Mouse (Mus musculus) intestine, embryonic 14.5 days (tissue): ENCODE results near the gene Pank1. TPM values are rescaled to one million over a fixed set of nuclear protein-coding genes. Genes with fewer than 3 reads are reported as not detected.

Experiments
- ATAC-seq: fragments of 200-750 bp; cut with Nextera tagmentation; replicated peaks from 2 replicates; pipeline ENCODE4 v1.8.0; 2017; ENCODE audit warnings: low read depth, moderate number of reproducible peaks, moderate TSS enrichment, moderate library complexity; ENCODE audit not compliant: low FRiP score, low TSS enrichment
- DNase-seq: peaks from one replicate; pipeline ENCODE4 v3.0.0-alpha.2; 2018; ENCODE audit warnings: low spot score
- H3K27ac ChIP-seq: fragments of 300-500 bp; sonication (generic); 2 replicates; pipeline ENCODE4 v1.5.1; 2014; ENCODE audit warnings: low read depth, mild to moderate bottlenecking, control low read depth
- H3K27me3 ChIP-seq: fragments of 300-500 bp; sonication (generic); replicated peaks from 2 replicates; pipeline ENCODE4 v1.6.1; 2014; ENCODE audit warnings: low read length, control low read depth; ENCODE audit not compliant: control insufficient read depth, insufficient read depth
- H3K36me3 ChIP-seq: fragments of 300-500 bp; sonication (generic); 2 replicates; pipeline ENCODE4 v1.6.1; 2014; ENCODE audit warnings: low read length, control low read depth; ENCODE audit not compliant: control insufficient read depth, insufficient read depth
- H3K4me1 ChIP-seq: fragments of 300-500 bp; sonication (generic); replicated peaks from 2 replicates; pipeline ENCODE4 v1.6.1; 2014; ENCODE audit warnings: low read length, control low read depth, mixed read lengths; ENCODE audit not compliant: control insufficient read depth, insufficient read depth
- H3K4me2 ChIP-seq: fragments of 300-500 bp; sonication (generic); 2 replicates; pipeline ENCODE4 v1.6.1; 2014; ENCODE audit warnings: low read length
- H3K4me3 ChIP-seq: fragments of 300-500 bp; sonication (generic); 2 replicates; pipeline ENCODE4 v1.5.1; 2014; ENCODE audit warnings: low read depth, low read length, control low read depth, mixed read lengths
- H3K9ac ChIP-seq: fragments of 300-500 bp; sonication (generic); 2 replicates; pipeline ENCODE4 v1.6.1; 2014; ENCODE audit warnings: mild to moderate bottlenecking, low read length
- H3K9me3 ChIP-seq: fragments of 300-500 bp; sonication (generic); 2 replicates; pipeline ENCODE4 v1.6.1; 2016; ENCODE audit warnings: low read length, control low read depth; ENCODE audit not compliant: control insufficient read depth
- WGBS: fragments of 180-500 bp; shearing (Covaris S2); extraction: QIAGEN DNeasy Blood & Tissue Kit; methylation state at CpG from one replicate; pipeline ENCODE4 v1.1.7; 2014; 5-methylcytosine and 5-hydroxymethylcytosine counted together
- polyA plus RNA-seq: library from polyadenylated mRNA; unstranded; fragments of >200 nt; fragmentation: Nextera tagmentation; extraction: Ambion mirVana; gene quantifications from 2 replicates; pipeline ENCODE4 v1.2.1, GENCODE M21; 2014

Gene Pank1
- polyA plus RNA-seq, 1 experiment from 2014 or later, result 10.6 TPM

GRCm38 (mm10) chr19:34805071-34805470 is 74.2 kb downstream of the Pank1 start:
- 82% methylated on average over 2 of the region's 2 CpGs for WGBS

GRCm38 (mm10) chr19:34804531-34804930 is 74.7 kb downstream of the Pank1 start:
- Histone ChIP-seq H3K27me3 (no peaks in the 10 kb centered on the region), H3K27ac (no peak overlapping the region), H3K4me1 (no peaks in the 10 kb centered on the region), H3K4me2 (no peak overlapping the region), H3K36me3 (no peaks in the 10 kb centered on the region), H3K9me3 (no peaks in the 10 kb centered on the region), H3K9ac (no peak overlapping the region), H3K4me3 (no peak overlapping the region)
- ATAC-seq (no peak), DNase-seq (no peak)
- WGBS, result 85% methylated on average over 2 of the region's 2 CpGs

More at GRCm38 (mm10) chr19:34805071-34805470, 74.2 kb downstream of the Pank1 start:
- no peak overlapping the region for H3K4me2 ChIP-seq
- H3K36me3 ChIP-seq, result no peaks in the 10 kb centered on the region
- H3K4me3 ChIP-seq, result no peak overlapping the region
- ATAC-seq, result no peak
- H3K9ac ChIP-seq, result no peak overlapping the region
- no peak overlapping the region for H3K27ac ChIP-seq
- H3K4me1 ChIP-seq, result no peaks in the 10 kb centered on the region
- H3K27me3 ChIP-seq, result no peaks in the 10 kb centered on the region
- H3K9me3 ChIP-seq, result no peaks in the 10 kb centered on the region
- DNase-seq, result no peak

GRCm38 (mm10) chr19:34803396-34803795 is 75.9 kb downstream of the Pank1 start:
- Histone ChIP-seq H3K4me1 (no peaks in the 10 kb centered on the region), H3K36me3 (no peaks in the 10 kb centered on the region), H3K9ac (no peak overlapping the region), H3K4me2 (no peak overlapping the region), H3K9me3 (no peaks in the 10 kb centered on the region), H3K27me3 (no peaks in the 10 kb centered on the region), H3K27ac (no peak overlapping the region), H3K4me3 (no peak overlapping the region)
- 88% methylated on average over 4 of the region's 4 CpGs for WGBS
- no peak for DNase-seq
- no peak for ATAC-seq

GRCm38 (mm10) chr19:34799644-34800267 is 79.5 kb downstream of the Pank1 start:
- H3K4me3 ChIP-seq, result no peak overlapping the region
- H3K4me1 ChIP-seq, result no peaks in the 10 kb centered on the region
- no peaks in the 10 kb centered on the region for H3K36me3 ChIP-seq
- no peak for DNase-seq
- H3K27ac ChIP-seq, result no peak overlapping the region
- H3K27me3 ChIP-seq, result no peaks in the 10 kb centered on the region
- WGBS, result 39% methylated on average over 6 of the region's 6 CpGs
- no peaks in the 10 kb centered on the region for H3K9me3 ChIP-seq
- no peak overlapping the region for H3K9ac ChIP-seq
- ATAC-seq, result no peak
- H3K4me2 ChIP-seq, result no peak overlapping the region

GRCm38 (mm10) chr19:34796396-34796795 is 82.9 kb downstream of the Pank1 start:
- ATAC-seq (no peak), DNase-seq (no peak)
- 85% methylated on average over 4 of the region's 4 CpGs for WGBS
- Histone ChIP-seq H3K27ac (no peak overlapping the region), H3K4me1 (no peaks in the 10 kb centered on the region), H3K9me3 (no peaks in the 10 kb centered on the region), H3K4me3 (no peak overlapping the region), H3K36me3 (no peaks in the 10 kb centered on the region), H3K4me2 (no peak overlapping the region), H3K9ac (no peak overlapping the region), H3K27me3 (no peaks in the 10 kb centered on the region)

GRCm38 (mm10) chr19:34782491-34782890 is 96.8 kb downstream of the Pank1 start:
- H3K4me2 ChIP-seq, result no peak overlapping the region
- H3K27me3 ChIP-seq, result no peaks in the 10 kb centered on the region
- H3K4me3 ChIP-seq, result no peak overlapping the region
- DNase-seq, result no peak
- no peaks in the 10 kb centered on the region for H3K4me1 ChIP-seq
- H3K9ac ChIP-seq, result no peak overlapping the region
- H3K9me3 ChIP-seq, result no peaks in the 10 kb centered on the region
- H3K27ac ChIP-seq, result no peak overlapping the region
- no peaks in the 10 kb centered on the region for H3K36me3 ChIP-seq
- WGBS, result 75% methylated on average over 2 of the region's 2 CpGs
- no peak for ATAC-seq

GRCm38 (mm10) chr19:34778993-34779392 is 100.3 kb downstream of the Pank1 start:
- H3K9ac ChIP-seq, result no peak overlapping the region
- no peak overlapping the region for H3K27ac ChIP-seq
- H3K36me3 ChIP-seq, result no peaks in the 10 kb centered on the region
- WGBS, result 85% methylated on average over 1 of the region's 1 CpGs
- no peaks in the 10 kb centered on the region for H3K9me3 ChIP-seq
- DNase-seq (no peak), ATAC-seq (no peak)
- H3K27me3 ChIP-seq, result no peaks in the 10 kb centered on the region
- H3K4me1 ChIP-seq, result no peaks in the 10 kb centered on the region
- H3K4me3 ChIP-seq, result no peak overlapping the region
- no peak overlapping the region for H3K4me2 ChIP-seq

GRCm38 (mm10) chr19:34778098-34778497 is 101.2 kb downstream of the Pank1 start:
- no peak overlapping the region for H3K27ac ChIP-seq
- H3K36me3 ChIP-seq, result no peaks in the 10 kb centered on the region
- no peaks in the 10 kb centered on the region for H3K9me3 ChIP-seq
- no peaks in the 10 kb centered on the region for H3K27me3 ChIP-seq
- no peak for ATAC-seq
- H3K4me3 ChIP-seq, result no peak overlapping the region
- H3K4me1 ChIP-seq, result no peaks in the 10 kb centered on the region
- H3K4me2 ChIP-seq, result no peak overlapping the region
- no peak overlapping the region for H3K9ac ChIP-seq
- DNase-seq, result no peak

GRCm38 (mm10) chr19:34772775-34773174 is 106.5 kb downstream of the Pank1 start:
- no peak overlapping the region for H3K4me2 ChIP-seq
- H3K4me3 ChIP-seq, result no peak overlapping the region
- no peak overlapping the region for H3K9ac ChIP-seq
- no peaks in the 10 kb centered on the region for H3K9me3 ChIP-seq
- no peak overlapping the region for H3K27ac ChIP-seq
- H3K4me1 ChIP-seq, result no peaks in the 10 kb centered on the region
- WGBS, result 23% methylated on average over 6 of the region's 6 CpGs
- no peaks in the 10 kb centered on the region for H3K27me3 ChIP-seq
- no peaks in the 10 kb centered on the region for H3K36me3 ChIP-seq
- DNase-seq (no peak), ATAC-seq (0 out of 2 replicates have a peak, but pooled peaks have one; percentile 36)
